Mouse (Mus musculus): Measurements from ENCODE around the gene Cfap300.

Gene Cfap300

DNA sequence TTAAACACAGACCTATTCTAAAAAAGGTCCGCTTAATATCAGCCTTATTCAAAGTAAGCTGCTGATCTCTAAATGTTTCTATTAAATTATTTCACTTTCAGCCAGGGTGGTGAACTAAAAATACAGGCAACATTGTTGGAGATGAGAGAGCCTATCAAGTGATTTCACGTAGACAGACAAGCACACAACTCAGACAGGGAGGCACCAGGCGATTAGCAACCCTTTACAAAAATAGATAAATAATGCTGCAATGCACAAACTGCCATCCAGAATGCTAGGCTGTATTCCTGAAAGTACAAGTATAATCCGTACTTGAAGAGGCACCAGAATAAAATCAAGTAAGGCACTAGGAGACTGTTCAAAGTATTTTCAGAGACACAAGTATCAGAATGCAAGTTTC is 58.3 kb downstream of the Cfap300 start:
- in situ Hi-C loops (cut with MboI, MseI), result loop anchor here (10.0 to 25.0 kb wide), 2 partner anchors 1378 to 1401 kb away; no protein-coding TSS in a partner anchor

DNA sequence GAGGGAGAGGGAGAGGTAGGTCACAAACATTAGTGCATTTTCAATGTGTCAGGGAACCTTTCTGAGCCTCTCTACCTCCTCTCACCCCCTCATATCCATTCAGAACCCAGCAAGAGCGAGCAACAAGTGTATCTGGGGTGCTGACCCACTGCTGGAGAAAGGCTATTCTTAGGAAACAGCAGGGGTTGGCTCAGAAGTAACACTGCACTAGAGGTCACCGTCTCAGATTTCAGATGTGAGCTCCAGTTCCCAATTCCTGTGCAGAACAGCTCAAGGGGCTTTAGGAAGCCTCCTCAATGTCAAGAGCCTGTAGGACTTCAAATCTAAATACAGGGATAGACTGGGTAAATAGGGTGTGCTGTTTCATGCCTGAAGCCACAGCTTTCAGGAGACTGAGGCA is 59.0 kb downstream of the Cfap300 start:
- in situ Hi-C loops (cut with MboI, MseI), result loop anchor here (10.0 to 25.0 kb wide), 2 partner anchors 1379 to 1401 kb away; no protein-coding TSS in a partner anchor

GRCm38 (mm10) chr9:7980162-7980561 is 62.5 kb downstream of the Cfap300 start:
- in situ Hi-C loops (cut with MboI, MseI), result loop anchor here (10.0 to 25.0 kb wide), 2 partner anchors 1382 to 1405 kb away; no protein-coding TSS in a partner anchor

GRCm38 (mm10) chr9:7979153-7979916 is 63.3 kb downstream of the Cfap300 start:
- in situ Hi-C loops (cut with MboI, MseI), result loop anchor here in 1 of 2 experiments (25.0 kb wide), 1 partner anchor 1383 kb away; no protein-coding TSS in a partner anchor

GRCm38 (mm10) chr9:7978502-7978901 is 64.1 kb downstream of the Cfap300 start:
- in situ Hi-C loops (cut with MboI, MseI), result loop anchor here in 1 of 2 experiments (25.0 kb wide), 1 partner anchor 1384 kb away; no protein-coding TSS in a partner anchor

DNA sequence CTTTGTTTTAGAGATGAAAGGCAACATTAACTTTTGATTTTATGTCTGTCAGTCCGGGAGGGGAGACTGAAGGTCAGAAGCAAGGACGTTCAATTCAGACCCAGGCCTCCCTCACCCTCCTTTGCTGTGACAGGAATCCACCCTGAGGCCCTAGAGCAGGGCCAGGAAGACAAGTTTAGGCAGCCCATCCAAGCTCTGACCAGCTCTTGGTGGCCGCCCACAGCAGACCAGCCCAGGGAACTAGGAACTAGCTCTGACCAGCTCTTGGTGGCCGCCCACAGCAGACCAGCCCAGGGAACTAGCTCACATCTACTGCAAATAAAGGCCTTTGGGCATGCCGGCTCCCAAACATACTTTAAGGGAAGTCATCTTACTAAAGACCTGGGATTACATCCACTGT is 65.0 kb downstream of the Cfap300 start:
- in situ Hi-C loops (cut with MboI, MseI), result loop anchor here in 1 of 2 experiments (25.0 kb wide), 1 partner anchor 1385 kb away; no protein-coding TSS in a partner anchor

- in situ Hi-C loops (cut with MboI, MseI), result no loop called here
Observed at GRCm38 (mm10) chr9:7971993-7972392, 70.6 kb downstream of the Cfap300 start.
